Mouse (Mus musculus) frontal cortex, postnatal 25 days (tissue): ENCODE measurements around the gene Gm10471.
"Not testable (repeated sequence)": the region's sequence is repeated elsewhere in the genome, so short reads cannot be mapped to it uniquely, and the experiment has no call there.

Experiments
- DNase-seq, 2 experiments: peaks; one replicate each; pipeline ENCODE4 v3.0.0; 2022; ENCODE audit warnings: low spot score in 2 of 2

Gm10471 gene

DNA sequence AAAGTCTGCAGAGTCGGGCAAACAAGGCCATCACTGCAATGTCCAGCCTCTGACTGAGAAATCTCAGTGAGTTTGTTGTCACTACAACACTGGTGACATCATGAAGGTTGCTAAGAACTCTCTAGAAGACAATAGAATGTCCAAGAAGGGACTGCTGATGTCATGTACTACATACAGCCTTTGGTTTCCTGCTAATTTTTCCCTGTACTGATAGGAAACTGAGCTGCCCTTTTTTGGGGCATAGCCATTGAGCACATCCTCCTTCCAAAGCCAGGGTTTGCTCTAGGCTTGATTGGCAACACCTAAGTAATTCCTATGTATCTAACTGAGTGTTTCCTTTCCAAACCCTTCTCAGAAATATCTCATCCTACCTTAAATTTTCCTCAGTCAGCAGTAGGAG, at the start of gene Gm10471:
Gm10471 (minus strand) TSS at position 101 of the 400 bp plus-strand sequence.
- DNase-seq, result not testable (repeated sequence)

DNA sequence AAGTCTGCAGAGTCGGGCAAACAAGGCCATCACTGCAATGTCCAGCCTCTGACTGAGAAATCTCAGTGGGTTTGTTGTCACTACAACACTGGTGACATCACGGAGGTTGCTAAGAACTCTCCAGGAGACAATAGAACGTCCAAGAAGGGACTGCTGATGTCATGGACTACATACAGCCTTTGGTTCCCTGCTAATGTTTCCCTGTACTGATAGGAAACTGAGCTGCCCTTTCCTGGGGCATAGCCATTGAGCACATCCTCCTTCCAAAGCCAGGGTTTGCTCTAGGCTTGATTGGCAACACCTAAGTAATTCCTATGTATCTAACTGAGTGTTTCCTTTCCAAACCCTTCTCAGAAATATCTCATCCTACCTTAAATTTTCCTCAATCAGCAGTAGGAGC, 32.2 kb upstream of the Gm10471 start, which contains the start of gene Gm10220:
Gm10220 (minus strand) TSS at position 101 of the 400 bp plus-strand sequence.
- not testable (repeated sequence) for DNase-seq

DNA sequence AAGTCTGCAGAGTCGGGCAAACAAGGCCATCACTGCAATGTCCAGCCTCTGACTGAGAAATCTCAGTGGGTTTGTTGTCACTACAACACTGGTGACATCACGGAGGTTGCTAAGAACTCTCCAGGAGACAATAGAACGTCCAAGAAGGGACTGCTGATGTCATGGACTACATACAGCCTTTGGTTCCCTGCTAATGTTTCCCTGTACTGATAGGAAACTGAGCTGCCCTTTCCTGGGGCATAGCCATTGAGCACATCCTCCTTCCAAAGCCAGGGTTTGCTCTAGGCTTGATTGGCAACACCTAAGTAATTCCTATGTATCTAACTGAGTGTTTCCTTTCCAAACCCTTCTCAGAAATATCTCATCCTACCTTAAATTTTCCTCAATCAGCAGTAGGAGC, 16.2 kb upstream of the Gm10471 start, which contains the start of gene 5031410I06Rik:
5031410I06Rik (minus strand) TSS at position 101 of the 400 bp plus-strand sequence.
- not testable (repeated sequence) for DNase-seq

DNA sequence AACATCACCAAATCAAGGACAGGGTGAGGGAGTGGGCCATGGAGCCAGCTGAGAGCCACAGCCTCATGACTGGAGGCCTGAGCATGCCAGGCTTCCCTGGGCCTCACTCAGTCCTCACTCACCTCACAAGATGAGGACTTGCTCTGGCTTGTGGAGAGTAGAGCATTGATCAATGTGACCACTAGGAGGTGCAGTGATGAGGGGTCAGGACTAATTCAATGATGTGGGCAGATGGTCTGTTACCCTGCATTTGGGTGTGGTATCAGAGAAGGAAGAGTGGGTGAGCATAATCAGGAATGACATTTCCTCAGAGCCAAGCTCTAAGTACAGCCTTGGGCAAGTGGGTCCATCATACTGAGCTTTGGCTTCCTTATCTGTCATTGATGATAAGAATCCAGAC, 10.1 kb downstream of the Gm10471 start:
- DNase-seq, result not testable (repeated sequence)

DNA sequence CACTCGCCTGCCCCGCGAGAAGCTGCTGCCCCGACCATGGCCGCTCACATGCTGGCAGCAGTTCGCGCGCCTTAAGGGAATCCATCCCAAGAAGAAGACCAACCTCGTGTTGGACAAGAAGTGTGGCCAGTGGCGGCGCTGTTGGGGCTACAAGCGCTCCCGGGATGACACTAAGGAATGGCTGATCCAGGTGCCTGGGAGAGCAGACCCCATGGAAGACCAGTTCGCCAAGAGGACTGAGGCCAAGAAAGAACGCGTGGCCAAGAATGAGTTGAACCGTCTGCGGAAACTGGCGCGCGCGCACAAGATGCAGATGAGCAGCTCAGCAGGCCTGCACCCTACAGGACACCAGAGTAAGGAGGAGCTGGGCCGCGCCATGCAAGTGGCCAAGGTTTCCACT, 18.4 kb downstream of the Gm10471 start:
- DNase-seq, result no peak

DNA sequence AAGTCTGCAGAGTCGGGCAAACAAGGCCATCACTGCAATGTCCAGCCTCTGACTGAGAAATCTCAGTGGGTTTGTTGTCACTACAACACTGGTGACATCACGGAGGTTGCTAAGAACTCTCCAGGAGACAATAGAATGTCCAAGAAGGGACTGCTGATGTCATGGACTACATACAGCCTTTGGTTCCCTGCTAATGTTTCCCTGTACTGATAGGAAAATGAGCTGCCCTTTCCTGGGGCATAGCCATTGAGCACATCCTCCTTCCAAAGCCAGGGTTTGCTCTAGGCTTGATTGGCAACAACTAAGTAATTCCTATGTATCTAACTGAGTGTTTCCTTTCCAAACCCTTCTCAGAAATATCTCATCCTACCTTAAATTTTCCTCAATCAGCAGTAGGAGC, 30.6 kb downstream of the Gm10471 start, which contains the start of gene Gm7347:
Gm7347 (minus strand) TSS at position 101 of the 400 bp plus-strand sequence.
- DNase-seq, result not testable (repeated sequence)

DNA sequence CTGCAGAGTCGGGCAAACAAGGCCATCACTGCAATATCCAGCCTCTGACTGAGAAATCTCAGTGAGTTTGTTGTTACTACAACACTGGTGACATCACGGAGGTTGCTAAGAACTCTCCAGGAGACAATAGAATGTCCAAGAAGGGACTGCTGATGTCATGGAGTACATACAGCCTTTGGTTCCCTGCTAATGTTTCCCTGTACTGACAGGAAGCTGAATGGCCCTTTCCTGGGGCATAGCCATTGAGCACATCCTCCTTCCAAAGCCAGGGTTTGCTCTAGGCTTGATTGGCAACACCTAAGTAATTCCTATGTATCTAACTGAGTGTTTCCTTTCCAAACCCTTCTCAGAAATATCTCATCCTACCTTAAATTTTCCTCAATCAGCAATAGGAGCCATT, 49.6 kb downstream of the Gm10471 start, which contains the start of gene Speer4a:
Speer4a (minus strand) TSS at position 101 of the 400 bp plus-strand sequence.
- not testable (repeated sequence) for DNase-seq
